Mouse (Mus musculus) urinary bladder, postnatal 14 days (tissue): ENCODE data around the gene Cep162.

Experiments
- DNase-seq: peaks from one replicate; pipeline ENCODE4 v3.0.0; 2021; ENCODE audit warnings: low spot score

The Cep162 gene

GRCm38 (mm10) chr9:87162559-87162958 lies 92.8 kb downstream of the Cep162 start:
- no peak for DNase-seq

- no peak for DNase-seq
Observed at GRCm38 (mm10) chr9:87152641-87153325, 102.6 kb downstream of the Cep162 start.

- peak; percentile 33 for DNase-seq
Observed at GRCm38 (mm10) chr9:87147927-87148326, 107.4 kb downstream of the Cep162 start.

- DNase-seq = no peak
Observed at GRCm38 (mm10) chr9:87146400-87146799, 108.9 kb downstream of the Cep162 start.

GRCm38 (mm10) chr9:87145671-87146070 lies 109.7 kb downstream of the Cep162 start:
- no peak for DNase-seq

- no peak for DNase-seq
Observed at GRCm38 (mm10) chr9:87145180-87145579, 110.2 kb downstream of the Cep162 start.

- DNase-seq = peak; percentile 6
Observed at GRCm38 (mm10) chr9:87144532-87144931, 110.8 kb downstream of the Cep162 start.

- DNase-seq = peak; percentile 66
Observed at GRCm38 (mm10) chr9:87144106-87144505, 111.2 kb downstream of the Cep162 start, which contains the start of gene Mrap2. Mrap2 (plus strand) TSS chr9:87144306.

GRCm38 (mm10) chr9:87143076-87143475 lies 112.3 kb downstream of the Cep162 start:
- DNase-seq = no peak
